In the genomic region with DNA sequence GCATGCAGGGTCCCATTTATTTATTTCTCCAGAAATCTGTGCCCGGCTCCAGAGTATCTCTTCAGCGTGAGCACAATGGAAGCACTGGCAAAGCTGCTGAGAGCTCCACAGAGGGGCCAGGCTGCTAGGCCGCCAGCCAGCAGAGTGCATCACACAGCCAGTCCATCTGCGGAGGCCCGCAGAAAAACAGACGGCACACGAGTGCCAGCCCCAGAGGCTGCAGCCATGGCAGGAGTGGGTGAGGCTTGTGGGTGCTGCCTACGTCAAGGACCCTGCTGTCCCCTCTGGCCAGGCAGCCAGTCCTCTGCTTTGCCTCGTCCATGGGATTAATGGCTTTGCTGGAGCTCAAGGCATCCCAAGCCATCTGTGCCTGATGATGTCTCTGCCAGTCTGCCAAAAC, we compare ENCODE assay signal across 9 mouse cellular contexts. TPM values are rescaled to one million over a fixed set of nuclear protein-coding genes. Genes with fewer than 3 reads are reported as not detected.
DNase-seq lines count a peak whose midpoint lies in the region; ATAC-seq lines count a peak whose summit lies in the region.
"Had no signal": no experiment of that assay in that cellular context is flagged by ENCODE, and none has a peak within 500 bp of the region (broad histone marks: within the 10 kb centered on the region; RNA-seq: fewer than 3 reads in every experiment).

No protein-coding gene starts in this region.

- 0 out of 2 replicates have a peak, but pooled peaks cover 11% of the 10 kb centered on the region for H3K36me3 ChIP-seq in embryonic facial prominence, embryonic 13.5 days
- peaks cover 37% of the 10 kb centered on the region for H3K36me3 ChIP-seq in embryonic facial prominence, embryonic 10.5 days (replicated peaks)
- H3K36me3 ChIP-seq in limb, embryonic 15.5 days = peaks cover 14% of the 10 kb centered on the region; the same call in 1 of the 2 replicates
- H3K36me3 ChIP-seq in limb, embryonic 10.5 days = peaks cover 39% of the 10 kb centered on the region
- H3K36me3 ChIP-seq in hindbrain, embryonic 12.5 days = no peaks in the 10 kb centered on the region
- no peaks in the 10 kb centered on the region for H3K36me3 ChIP-seq in neural tube, embryonic 13.5 days

- no peak overlapping the region for H3K4me3 ChIP-seq in embryonic facial prominence, embryonic 13.5 days
- H3K4me3 ChIP-seq in embryonic facial prominence, embryonic 10.5 days = no peak overlapping the region
- no peak overlapping the region for H3K4me3 ChIP-seq in limb, embryonic 15.5 days
- H3K4me3 ChIP-seq in limb, embryonic 10.5 days = no peak overlapping the region
- no peak overlapping the region for H3K4me3 ChIP-seq in hindbrain, embryonic 12.5 days
- H3K4me3 ChIP-seq in neural tube, embryonic 13.5 days = no peak overlapping the region
- H3K4me3 ChIP-seq: limb, embryonic 12.5 days had no signal

- no peaks in the 10 kb centered on the region for H3K9me3 ChIP-seq in embryonic facial prominence, embryonic 13.5 days
- no peaks in the 10 kb centered on the region for H3K9me3 ChIP-seq in embryonic facial prominence, embryonic 10.5 days
- no peaks in the 10 kb centered on the region for H3K9me3 ChIP-seq in limb, embryonic 15.5 days
- H3K9me3 ChIP-seq in limb, embryonic 10.5 days (replicated peaks) = no peaks in the 10 kb centered on the region
- H3K9me3 ChIP-seq in hindbrain, embryonic 12.5 days (replicated peaks) = no peaks in the 10 kb centered on the region
- no peaks in the 10 kb centered on the region for H3K9me3 ChIP-seq in neural tube, embryonic 13.5 days
- H3K9me3 ChIP-seq: limb, embryonic 12.5 days had no signal

- peaks cover 91% of the 10 kb centered on the region for H3K4me1 ChIP-seq in embryonic facial prominence, embryonic 13.5 days
- H3K4me1 ChIP-seq in embryonic facial prominence, embryonic 10.5 days = peaks cover 99% of the 10 kb centered on the region
- H3K4me1 ChIP-seq in limb, embryonic 15.5 days = peaks cover 94% of the 10 kb centered on the region
- peaks cover 90% of the 10 kb centered on the region for H3K4me1 ChIP-seq in limb, embryonic 10.5 days
- H3K4me1 ChIP-seq in hindbrain, embryonic 12.5 days = peaks cover 100% of the 10 kb centered on the region
- peaks cover 100% of the 10 kb centered on the region for H3K4me1 ChIP-seq in neural tube, embryonic 13.5 days (replicated peaks)

- no peaks in the 10 kb centered on the region for H3K27me3 ChIP-seq in embryonic facial prominence, embryonic 13.5 days
- H3K27me3 ChIP-seq in embryonic facial prominence, embryonic 10.5 days (replicated peaks; ENCODE audit: low read depth, poor library complexity, severe bottlenecking) = no peaks in the 10 kb centered on the region
- H3K27me3 ChIP-seq in limb, embryonic 15.5 days = no peaks in the 10 kb centered on the region
- no peaks in the 10 kb centered on the region for H3K27me3 ChIP-seq in limb, embryonic 10.5 days (ENCODE audit: low read depth, poor library complexity, severe bottlenecking)
- no peaks in the 10 kb centered on the region for H3K27me3 ChIP-seq in hindbrain, embryonic 12.5 days
- H3K27me3 ChIP-seq in neural tube, embryonic 13.5 days = no peaks in the 10 kb centered on the region
- H3K27me3 ChIP-seq: limb, embryonic 12.5 days had no signal

- no peak overlapping the region for H3K4me2 ChIP-seq in embryonic facial prominence, embryonic 13.5 days
- no peak overlapping the region for H3K4me2 ChIP-seq in limb, embryonic 15.5 days
- no peak overlapping the region for H3K4me2 ChIP-seq in hindbrain, embryonic 12.5 days (replicated peaks)
- H3K4me2 ChIP-seq in neural tube, embryonic 13.5 days = no peak overlapping the region
- H3K4me2 ChIP-seq: limb, embryonic 12.5 days had no signal

- H3K9ac ChIP-seq in embryonic facial prominence, embryonic 13.5 days = no peak overlapping the region
- H3K9ac ChIP-seq in limb, embryonic 15.5 days = no peak overlapping the region
- H3K9ac ChIP-seq in hindbrain, embryonic 12.5 days = no peak overlapping the region
- peak overlapping the region; percentile 35 for H3K9ac ChIP-seq in neural tube, embryonic 13.5 days
- H3K9ac ChIP-seq: limb, embryonic 12.5 days had no signal

- no peak for ATAC-seq in embryonic facial prominence, embryonic 13.5 days (ENCODE audit: insufficient number of reproducible peaks, insufficient read depth, low FRiP score, low TSS enrichment, low read depth)
- no peak for ATAC-seq in limb, embryonic 15.5 days (ENCODE audit: insufficient number of reproducible peaks, low FRiP score, low TSS enrichment, low read depth)
- ATAC-seq in hindbrain, embryonic 12.5 days (ENCODE audit: low FRiP score) = 0 out of 2 replicates have a peak, but pooled peaks have one; percentile 24
- peak; percentile 54 for ATAC-seq in neural tube, embryonic 13.5 days (ENCODE audit: low read depth)

- H3K27ac ChIP-seq in embryonic facial prominence, embryonic 13.5 days = 0 out of 2 replicates have a peak overlapping the region, but pooled peaks have one; percentile 8
- H3K27ac ChIP-seq in embryonic facial prominence, embryonic 10.5 days (replicated peaks) = no peak overlapping the region
- 0 out of 2 replicates have a peak overlapping the region, but pooled peaks have one; percentile 13 for H3K27ac ChIP-seq in limb, embryonic 15.5 days
- no peak overlapping the region for H3K27ac ChIP-seq in limb, embryonic 10.5 days
- H3K27ac ChIP-seq in hindbrain, embryonic 12.5 days = peak overlapping the region; percentile 57; the same call in 1 of the 2 replicates
- peak overlapping the region; percentile 76 for H3K27ac ChIP-seq in neural tube, embryonic 13.5 days (replicated peaks)
- H3K27ac ChIP-seq: limb, embryonic 12.5 days had no signal

- 79% methylated on average over 9 of the region's 9 CpGs for WGBS in embryonic facial prominence, embryonic 13.5 days
- WGBS in embryonic facial prominence, embryonic 10.5 days = 87% methylated on average over 9 of the region's 9 CpGs
- WGBS in limb, embryonic 15.5 days = 68% methylated on average over 9 of the region's 9 CpGs
- WGBS in limb, embryonic 10.5 days = 90% methylated on average over 9 of the region's 9 CpGs
- WGBS in hindbrain, embryonic 12.5 days = 71% methylated on average over 9 of the region's 9 CpGs
- WGBS in neural tube, embryonic 13.5 days = 45% methylated on average over 9 of the region's 9 CpGs

- DNase-seq in embryonic facial prominence, embryonic 10.5 days (ENCODE audit: low spot score) = no peak
- no peak for DNase-seq in limb, embryonic 10.5 days (ENCODE audit: low spot score)
- DNase-seq in embryo, embryonic 9.5 days (ENCODE audit: extremely low spot score) = no peak
- no peak for DNase-seq in embryo, embryonic 10.5 days (ENCODE audit: low spot score)

RNA-seq across cellular contexts. Expression of a gene that starts 19.8 kb away (rescaled TPM):
- 44.3 and 52.9 TPM in 2 replicates for polyA plus RNA-seq in embryonic facial prominence, embryonic 13.5 days (2015; fragmentation: Nextera tagmentation; extraction: Ambion mirVana)
- polyA plus RNA-seq in embryonic facial prominence, embryonic 10.5 days (2016; fragmentation: Nextera tagmentation; extraction: Ambion mirVana) = 42.8 and 45.6 TPM in 2 replicates
- polyA plus RNA-seq in limb, embryonic 15.5 days (2015; fragmentation: Nextera tagmentation; extraction: Ambion mirVana) = 41.9 and 50.5 TPM in 2 replicates
- 43.8 and 55.5 TPM in 2 replicates for polyA plus RNA-seq in limb, embryonic 10.5 days (2016; fragmentation: Nextera tagmentation; extraction: Ambion mirVana)
- polyA plus RNA-seq in hindbrain, embryonic 12.5 days (2016; fragmentation: Nextera tagmentation; extraction: Ambion mirVana) = 66.5 and 69.4 TPM in 2 replicates
- 57.2 and 66.2 TPM in 2 replicates for polyA plus RNA-seq in neural tube, embryonic 13.5 days (2015; fragmentation: Nextera tagmentation; extraction: Ambion mirVana)

Comparison
In these comparisons a context has a peak if more than half of its experiments do, and no peak if none do; other contexts are left out.
1. H3K27ac ChIP-seq: peak in embryonic facial prominence, embryonic 13.5 days (single experiment), limb, embryonic 15.5 days (single experiment), hindbrain, embryonic 12.5 days (single experiment) and neural tube, embryonic 13.5 days (single experiment); none in embryonic facial prominence, embryonic 10.5 days (single experiment) and limb, embryonic 10.5 days (single experiment).
2. ATAC-seq: peak in hindbrain, embryonic 12.5 days (single experiment) and neural tube, embryonic 13.5 days (single experiment); none in embryonic facial prominence, embryonic 13.5 days (single experiment) and limb, embryonic 15.5 days (single experiment).